Mouse (Mus musculus): ENCODE results near the gene 5730522E02Rik.

The 5730522E02Rik gene

DNA sequence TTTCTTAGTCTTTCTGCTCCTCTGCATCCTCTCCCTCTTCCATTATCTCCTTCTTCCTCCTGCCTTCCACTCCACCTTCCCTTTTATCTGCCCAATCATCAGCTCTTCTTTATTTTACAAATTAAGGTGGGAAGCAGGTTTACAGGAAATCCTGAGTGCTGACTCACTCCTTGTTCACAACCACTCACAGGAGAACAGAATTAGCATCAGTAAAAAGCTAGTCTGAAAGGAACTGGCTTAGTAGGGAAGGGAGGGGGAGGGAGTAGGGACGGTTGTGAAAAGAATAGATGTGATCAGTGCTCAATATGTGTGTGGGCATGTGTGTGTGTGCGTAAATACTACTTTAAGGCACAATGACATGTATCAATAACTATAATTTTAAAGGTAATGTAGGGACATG, 81.5 kb downstream of the 5730522E02Rik start:
- no peak for DNase-seq (ENCODE audit: low read depth in 1 of 2, low spot score in 2 of 2)

DNA sequence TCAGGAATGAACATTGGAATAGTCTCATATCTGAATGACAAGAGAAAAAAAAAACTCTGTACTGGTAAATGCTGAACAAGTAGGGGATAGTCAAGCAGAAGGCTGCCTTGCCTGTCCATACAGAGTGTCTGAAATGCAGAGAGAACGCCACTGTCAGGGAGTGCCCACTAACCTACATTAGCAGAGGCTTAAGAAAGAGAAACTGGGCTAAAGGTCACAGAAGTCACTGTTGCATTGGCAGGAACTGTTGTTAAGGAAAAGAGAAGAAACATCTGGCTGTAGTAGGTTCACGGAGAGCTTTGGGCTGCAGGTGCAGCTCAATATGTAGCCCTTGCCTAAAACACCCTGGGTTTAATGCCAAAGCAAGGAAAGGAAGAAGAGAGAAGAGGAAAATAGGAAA, 82.2 kb downstream of the 5730522E02Rik start:
- DNase-seq (ENCODE audit: low read depth in 1 of 2, low spot score in 2 of 2): no peak

DNA sequence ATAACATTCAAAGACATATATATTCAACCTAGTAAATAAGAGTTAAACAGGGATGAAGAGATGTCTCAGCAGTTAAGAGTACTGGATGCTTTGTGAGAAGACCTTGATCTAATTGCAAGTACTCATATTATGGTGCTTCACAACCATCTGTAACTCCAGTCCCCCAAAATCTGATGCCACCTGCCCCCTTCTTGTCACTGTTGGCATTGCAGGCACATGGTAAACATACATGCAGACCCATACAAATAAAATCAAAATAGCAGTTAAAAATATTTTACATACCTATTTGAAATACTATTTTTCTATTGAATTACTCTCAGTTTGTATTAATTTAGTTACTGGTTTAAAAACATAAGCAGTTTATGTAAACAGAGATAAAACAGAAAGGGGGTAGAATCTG, 84.6 kb downstream of the 5730522E02Rik start:
- DNase-seq (ENCODE audit: low read depth in 1 of 2, low spot score in 2 of 2): no peak

DNA sequence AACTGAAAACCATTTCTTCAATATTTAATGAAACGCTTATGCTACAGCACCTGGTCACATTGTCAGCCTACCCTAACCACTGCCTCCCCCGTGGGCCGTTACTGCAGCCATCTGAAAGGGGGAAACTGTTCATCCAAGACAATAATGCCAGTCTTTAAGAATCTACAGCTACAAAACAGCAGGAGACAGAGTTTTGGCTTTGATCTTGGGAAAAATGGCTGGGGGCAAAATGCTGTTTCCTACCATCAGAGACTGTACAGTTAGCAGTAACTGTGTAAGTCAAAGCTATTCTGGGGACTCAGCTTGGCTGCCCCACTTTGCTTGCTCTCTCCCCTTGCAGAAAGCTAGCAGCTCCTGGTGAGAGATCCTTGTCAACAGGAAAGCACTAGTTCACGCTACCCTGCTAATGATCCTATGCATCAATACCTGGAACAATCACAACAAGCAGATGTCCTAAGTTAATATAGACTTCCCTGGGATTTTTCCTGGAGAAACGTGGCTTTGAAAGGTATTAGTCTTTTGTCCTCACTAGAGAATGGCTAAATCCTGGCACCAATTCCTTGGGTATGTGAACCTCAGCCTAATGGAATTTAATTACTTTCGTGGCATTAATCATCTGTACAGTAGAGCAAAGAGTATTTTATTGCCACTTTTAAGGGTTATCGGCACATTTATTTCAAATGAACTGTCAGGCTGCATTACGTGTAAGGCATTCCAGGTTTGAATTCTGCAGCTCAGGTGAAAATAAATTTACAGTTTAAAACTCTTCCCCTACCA, 89.6 kb downstream of the 5730522E02Rik start:
- no peak for DNase-seq (ENCODE audit: low read depth in 1 of 2, low spot score in 2 of 2)

DNA sequence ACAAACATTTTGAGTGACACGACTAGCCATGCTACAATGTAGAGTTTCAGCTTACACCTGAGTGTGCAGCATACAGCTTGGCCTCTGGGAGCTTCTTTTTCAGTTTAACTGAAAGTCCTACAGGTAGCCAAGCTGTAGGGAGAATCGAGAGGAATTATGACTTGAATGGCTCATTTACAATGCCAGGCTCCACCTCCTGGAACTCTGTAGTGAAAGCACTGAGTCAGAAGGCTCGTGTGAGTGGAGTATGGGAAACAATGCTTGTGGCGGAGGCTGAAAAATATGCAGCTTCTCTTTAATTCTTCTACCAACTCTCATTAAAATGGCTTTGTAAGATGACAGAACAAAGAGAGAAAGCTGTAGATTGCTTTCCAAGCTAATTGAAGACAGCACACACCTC, 92.9 kb downstream of the 5730522E02Rik start:
- DNase-seq (ENCODE audit: low read depth in 1 of 2, low spot score in 2 of 2): no peak

DNA sequence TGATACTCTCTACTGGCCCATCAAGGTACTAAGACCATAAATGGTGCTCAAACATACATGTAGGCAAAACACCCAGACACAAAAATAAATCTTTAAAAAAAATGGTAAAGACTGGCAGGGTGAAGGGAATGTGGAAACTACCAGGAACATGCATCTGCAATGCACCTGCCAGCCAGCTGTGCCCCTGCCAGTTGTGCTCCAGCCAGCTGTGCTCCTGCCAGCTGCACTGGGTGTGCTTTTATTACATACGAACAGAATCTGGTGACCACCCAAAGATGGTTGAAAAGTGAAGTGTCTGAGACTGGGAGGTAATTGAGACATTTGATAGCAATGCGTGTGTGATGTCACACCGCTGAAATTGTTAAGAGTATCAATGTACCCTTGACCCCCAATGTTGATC, 98.4 kb downstream of the 5730522E02Rik start:
- DNase-seq (ENCODE audit: low read depth in 1 of 2, low spot score in 2 of 2): no peak

DNA sequence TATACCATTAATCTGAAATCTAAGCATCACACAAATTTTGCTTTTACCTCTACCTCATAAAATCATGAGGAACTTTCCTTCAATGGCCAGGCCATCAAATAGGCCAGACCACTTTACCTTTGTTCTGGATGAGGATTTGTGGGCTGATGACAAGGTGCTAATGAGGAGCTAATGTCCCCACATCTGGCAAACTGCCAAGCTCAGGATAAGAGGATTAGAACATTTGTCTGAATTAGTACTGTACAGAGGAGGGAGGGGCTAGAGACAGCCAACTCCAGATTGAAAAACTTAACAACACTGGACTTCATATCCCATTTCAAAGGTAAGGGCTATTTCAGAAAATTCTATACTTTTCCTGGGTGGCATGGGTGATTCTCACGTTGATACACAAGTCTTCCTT, 101.9 kb downstream of the 5730522E02Rik start:
- no peak for DNase-seq (ENCODE audit: low read depth in 1 of 2, low spot score in 2 of 2)

DNA sequence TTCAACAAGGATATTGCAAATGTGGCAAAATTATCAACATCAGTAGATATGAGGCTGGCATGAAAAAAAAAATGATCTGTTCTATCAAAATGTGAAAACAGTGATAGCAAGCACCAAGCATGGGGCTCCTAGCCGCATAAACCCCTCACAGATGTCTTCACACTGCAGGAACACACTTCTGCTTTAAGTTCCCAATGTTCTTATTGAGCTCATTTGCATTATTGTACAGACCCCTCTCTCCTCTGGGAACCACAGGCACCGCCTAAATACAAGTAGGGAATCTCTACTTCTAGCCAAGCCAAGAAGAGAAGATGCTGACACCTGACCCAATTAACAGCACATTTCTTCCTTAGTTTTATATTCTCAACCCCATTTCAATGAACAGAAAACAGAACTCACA, 105.9 kb downstream of the 5730522E02Rik start:
- DNase-seq (ENCODE audit: low read depth in 1 of 2, low spot score in 2 of 2): no peak

DNA sequence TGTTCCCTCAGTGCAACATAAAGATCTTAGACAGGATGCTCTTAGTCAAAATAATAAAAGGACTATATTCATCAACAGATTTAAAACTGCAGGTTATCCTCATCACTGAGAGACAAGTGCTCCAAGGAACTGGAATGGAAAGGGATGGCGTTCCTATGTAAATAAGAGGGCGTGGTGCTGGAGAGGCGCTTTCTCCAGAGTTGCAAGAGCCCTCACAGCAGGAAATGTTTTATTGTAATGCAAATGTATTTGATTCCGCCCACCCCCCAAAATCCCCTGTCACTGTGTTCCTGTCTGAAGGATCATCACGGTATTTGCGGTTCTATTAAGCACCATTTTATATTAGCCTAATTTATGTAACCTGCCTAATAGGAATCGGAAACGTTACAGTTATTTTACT, 106.9 kb downstream of the 5730522E02Rik start:
- no peak for DNase-seq (ENCODE audit: low read depth in 1 of 2, low spot score in 2 of 2)

DNA sequence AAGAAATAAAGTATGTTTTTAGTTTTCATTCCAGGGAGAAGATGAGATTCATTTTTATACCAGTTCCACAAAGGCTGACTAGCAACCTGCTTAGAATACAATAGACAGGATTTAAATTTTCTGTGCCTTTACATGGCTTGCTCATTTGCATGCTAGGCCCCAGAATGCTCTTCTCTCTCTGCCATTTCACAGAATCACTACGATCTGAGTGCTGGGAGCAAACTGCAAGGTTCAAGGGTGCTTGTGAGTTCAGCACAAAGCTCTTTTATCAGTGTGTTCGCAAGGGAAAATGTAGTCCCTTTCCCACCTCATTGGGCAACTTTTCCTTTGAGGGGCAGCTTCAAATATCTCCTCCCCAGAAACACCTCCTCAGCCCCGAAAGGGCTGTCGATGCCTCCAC, 107.7 kb downstream of the 5730522E02Rik start:
- DNase-seq (ENCODE audit: low read depth in 1 of 2, low spot score in 2 of 2): no peak

DNA sequence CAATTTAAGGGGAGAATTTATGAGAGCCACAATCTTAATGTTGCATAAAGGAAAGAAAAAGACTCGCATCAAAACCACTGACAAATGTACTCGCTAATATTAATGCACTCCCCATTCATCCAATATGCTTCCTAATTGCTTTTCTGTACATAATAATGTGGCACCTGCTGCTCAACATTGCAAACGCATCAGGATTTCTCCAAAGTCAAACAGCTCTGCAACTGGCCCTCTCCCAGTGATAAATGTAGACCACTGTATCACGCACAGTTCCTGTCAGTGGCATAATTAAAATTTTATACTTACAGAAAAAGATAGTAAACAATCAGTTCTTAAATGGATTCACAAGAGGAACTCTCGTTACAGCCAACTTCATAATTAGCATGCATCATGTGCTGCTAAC, 110.5 kb downstream of the 5730522E02Rik start:
- no peak for DNase-seq (ENCODE audit: low read depth in 1 of 2, low spot score in 2 of 2)

DNA sequence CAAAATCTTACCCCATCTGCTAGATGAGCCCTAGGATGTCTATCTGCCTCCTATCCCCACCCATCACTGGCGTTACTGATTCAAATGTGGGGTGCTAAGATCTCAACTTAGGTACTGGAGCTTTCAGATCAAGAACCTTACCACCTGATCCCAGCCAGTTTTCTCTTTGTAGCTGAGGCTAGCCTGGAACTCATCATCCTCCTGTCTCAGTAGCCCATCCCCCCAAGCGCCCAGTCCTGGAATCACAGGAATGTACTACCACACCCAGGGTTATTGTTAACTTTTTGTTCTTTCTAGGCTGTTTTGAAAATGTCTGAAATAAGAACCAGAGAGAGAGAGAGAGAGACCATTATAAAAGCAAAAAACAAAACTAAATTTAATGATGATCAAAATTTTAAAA, 111.6 kb downstream of the 5730522E02Rik start:
- no peak for DNase-seq (ENCODE audit: low read depth in 1 of 2, low spot score in 2 of 2)

DNA sequence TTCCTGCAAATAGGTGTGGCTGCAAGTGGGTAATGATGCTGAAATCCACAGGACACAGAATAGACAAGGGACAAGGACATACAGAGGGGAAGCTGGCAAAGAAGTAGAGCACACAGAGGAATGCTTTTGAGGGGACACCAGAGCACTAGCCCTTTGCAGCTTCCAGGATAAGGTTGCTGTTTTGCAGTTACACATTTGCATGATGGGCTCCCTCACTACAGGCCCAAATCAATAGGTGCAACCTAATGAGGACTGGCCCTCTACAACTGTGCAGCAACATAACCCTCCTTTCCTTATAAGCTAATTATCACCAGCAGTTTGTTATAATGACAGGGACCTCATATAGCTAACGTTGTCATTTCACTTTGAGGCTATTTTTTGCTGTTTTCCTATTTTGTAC, 114.5 kb downstream of the 5730522E02Rik start:
- no peak for DNase-seq (ENCODE audit: low read depth in 1 of 2, low spot score in 2 of 2)

DNA sequence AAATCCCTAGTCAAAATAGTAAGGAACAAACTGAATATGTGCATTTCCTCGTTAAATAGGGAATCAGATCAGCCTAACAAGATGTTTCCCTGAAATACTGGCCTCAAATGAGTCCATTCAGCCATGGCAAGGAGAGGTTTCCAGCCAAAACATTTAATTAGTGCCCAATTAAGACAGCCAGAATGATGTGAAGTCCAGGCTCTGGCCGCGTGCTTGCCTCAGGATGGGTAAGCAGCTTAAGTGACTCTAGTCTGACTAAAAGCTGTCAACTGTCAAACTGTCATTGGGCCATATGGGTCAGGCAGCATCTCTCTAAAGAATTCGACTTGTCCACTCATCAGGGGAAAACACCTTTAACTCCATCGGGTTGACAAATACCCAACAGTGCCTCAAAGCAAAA, 121.6 kb downstream of the 5730522E02Rik start:
- no peak for DNase-seq (ENCODE audit: low read depth in 1 of 2, low spot score in 2 of 2)

DNA sequence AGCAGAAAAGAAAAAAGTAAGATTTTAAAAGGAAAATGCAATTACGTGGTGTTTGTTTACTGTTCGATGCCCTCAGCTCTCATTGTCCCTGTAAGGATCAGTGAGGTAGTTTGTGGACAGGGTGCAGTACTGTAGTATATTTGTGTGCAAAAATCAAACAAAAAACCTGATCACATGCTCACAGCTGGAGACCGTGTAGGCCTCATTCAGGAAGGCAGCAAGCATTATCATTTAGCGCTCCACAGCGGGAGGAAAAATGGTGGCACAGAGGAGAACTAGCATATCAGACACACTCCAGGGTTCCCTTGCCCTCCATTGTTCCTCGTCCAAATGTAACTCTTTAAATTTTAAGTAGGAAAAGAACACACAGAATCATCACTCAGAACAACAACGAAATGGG, 123.9 kb downstream of the 5730522E02Rik start:
- no peak for DNase-seq (ENCODE audit: low read depth in 1 of 2, low spot score in 2 of 2)

DNA sequence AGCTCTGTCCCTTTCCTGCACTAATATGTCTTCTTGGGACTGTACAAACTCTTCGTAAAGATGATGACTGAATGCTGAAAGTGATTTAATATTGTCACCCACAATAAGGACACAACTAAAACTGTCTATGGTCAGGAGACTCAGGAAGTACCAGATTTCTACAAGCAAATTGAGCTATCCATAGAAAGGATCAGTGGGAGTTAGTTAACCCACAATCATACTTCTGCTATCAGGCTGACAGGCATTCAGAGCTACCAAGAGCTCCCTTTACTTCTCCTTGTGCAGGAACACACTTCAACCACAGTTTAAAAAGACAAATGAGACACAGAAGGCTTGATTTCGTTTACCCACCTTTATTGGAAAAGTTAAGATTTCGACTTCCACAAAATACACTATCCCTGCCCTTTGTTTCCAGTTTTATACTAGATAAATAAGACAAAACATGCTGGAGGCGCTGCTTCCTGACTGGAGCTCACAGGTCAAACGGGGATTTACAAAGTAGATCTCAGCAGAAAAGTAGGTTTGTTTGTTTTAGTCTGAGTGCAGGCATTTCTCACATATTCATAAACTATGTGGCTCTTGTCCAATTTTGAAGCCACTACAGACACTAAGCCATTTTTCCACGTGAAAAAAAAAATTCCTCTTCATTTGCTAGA, 125.1 kb downstream of the 5730522E02Rik start:
- DNase-seq (ENCODE audit: low read depth in 1 of 2, low spot score in 2 of 2): no peak

DNA sequence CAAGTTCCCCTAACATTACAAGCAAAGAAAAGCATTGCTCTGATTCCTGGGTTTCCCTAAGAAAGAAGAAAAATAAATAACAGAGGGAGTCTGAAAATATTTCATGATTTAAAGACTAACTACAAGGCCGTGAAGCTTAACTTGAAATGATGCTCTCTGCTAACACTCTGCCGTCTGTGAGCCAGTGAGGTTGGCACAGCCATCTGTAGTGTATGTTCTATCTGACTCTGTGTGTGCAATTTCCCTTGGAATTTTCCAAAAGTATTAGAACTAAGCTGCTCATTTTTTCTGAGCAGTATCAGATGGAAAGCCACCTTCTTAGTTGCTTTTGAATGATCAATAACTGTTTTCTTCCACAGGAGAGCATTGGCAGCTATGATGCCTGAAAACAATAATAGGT, 134.2 kb downstream of the 5730522E02Rik start:
- DNase-seq (ENCODE audit: low read depth in 1 of 2, low spot score in 2 of 2): no peak

DNA sequence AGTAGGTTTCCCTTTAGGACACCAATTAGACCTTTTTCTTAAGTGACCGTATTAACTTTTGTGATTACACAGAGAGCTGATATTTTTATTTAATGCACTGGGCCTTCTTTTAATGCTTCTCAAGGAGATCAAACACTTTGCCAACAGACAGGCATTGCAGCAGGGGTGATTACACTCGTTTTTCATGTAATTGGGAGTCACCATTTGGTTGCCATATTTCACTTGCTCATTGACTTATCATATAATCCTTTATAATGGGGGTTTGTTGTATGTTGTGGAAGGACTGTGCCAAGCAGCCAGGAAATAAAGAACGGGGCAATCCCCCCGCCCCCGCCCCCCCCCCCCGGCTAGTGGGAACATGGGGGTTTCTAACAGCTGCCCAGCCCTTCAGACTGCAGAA, 135.0 kb downstream of the 5730522E02Rik start:
- no peak for DNase-seq (ENCODE audit: low read depth in 1 of 2, low spot score in 2 of 2)

DNA sequence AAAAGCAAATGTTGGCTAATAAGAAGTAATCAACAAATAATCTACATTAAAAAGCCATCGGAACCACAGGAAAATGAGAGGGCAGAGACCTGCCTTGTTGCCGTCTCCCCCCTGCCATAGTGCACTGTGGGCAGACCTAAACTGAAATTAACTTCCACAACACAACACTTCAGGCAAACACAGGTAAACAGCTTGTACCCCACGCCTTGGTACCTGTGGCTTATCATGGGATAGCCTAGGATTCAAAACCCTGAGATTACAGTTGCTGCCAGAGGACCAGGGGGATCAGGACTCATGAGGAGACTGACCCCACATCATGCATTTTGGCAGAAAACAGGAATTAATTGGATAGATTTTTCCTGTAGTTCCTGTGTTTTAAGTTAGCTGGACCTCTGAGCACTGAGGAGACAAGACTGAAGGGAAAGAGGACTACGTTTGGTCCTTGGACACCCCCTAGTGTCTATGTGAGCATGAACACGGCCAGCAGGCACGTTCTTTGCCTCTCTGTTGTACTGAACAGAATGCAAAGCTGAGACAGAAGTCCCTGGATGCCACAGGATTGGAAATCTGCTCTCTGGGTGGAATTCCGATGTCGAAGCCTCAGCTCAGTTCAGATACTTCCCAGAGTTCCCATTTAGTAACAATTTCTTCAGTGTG, 136.8 kb downstream of the 5730522E02Rik start:
- DNase-seq (ENCODE audit: low read depth in 1 of 2, low spot score in 2 of 2): no peak

DNA sequence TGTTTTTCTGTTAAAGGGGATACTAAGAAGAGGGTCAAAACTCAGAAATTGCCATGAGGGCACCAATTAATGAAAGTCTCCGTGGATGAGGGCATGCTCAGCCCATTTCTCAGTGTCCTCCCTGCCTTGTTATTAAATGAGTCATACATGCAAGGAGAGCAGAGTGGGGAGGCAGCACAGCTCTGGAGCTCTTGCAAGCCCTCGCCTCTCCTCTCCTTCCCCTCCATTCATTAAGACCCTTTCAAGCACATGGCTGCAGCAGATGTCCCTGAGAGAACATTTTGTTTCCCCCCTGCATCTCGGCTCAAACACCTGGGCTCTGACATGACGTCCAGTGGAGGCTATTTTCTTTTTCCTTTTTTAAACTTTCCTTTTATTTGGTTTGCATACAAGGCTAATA, 138.5 kb downstream of the 5730522E02Rik start:
- no peak for DNase-seq (ENCODE audit: low read depth in 1 of 2, low spot score in 2 of 2)

DNA sequence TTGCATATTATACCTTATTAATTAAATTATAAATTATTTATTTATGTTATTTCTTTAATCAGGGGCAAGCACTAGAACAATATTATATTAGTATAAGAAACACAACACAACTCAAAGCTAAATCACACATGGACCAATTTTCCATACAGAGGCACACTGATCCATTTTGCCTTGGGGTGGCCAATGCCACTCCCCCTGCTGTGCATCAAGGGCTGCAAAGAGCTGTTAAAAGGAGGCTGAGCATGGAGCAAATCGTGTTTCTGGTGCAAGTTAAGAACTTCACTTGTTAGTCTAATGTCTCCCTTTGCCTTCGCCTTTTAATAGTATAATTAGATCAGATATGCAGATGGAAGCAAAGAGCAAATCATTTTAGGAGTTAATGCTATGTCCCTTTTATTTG, 147.3 kb downstream of the 5730522E02Rik start:
- no peak for DNase-seq (ENCODE audit: low read depth in 1 of 2, low spot score in 2 of 2)

DNA sequence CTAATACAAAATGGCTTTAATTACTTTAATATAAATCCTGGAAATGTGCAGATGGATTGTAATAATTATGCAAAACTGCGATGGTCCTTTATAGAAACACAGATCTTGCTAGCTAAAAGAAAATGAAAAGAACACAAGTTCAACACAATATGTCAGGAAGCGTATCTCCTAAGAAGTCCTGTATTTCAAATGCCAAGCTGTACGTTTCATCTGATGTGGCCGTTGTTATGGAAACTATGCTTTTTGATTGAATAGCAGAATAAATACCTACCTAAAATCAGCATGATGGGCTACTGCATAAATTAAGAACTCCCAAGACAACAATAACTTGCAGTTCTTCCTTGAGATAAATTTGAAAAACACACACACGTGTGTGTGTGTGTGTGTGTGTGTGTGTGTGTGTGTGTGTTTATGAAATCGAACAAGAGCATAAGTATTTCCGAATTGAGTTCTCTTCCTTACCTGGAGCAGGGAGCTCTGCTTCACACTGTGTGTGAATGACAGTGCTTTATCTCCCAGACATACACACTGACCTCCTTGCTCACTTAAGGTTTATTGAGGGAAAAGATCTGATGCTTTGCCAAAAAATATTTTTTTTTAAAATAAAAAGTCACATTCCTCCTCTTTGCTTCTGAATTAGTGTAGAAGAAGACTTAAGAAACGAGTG, 149.0 kb downstream of the 5730522E02Rik start:
- DNase-seq (ENCODE audit: low read depth in 1 of 2, low spot score in 2 of 2): no peak

All from monocyte, adult 2 months (primary cell).